Mouse (Mus musculus) bone marrow, adult 2 months (tissue): ENCODE measurements around the gene Cd300e.

ENCODE experiments used
- CTCF ChIP-seq: fragments of 200-500 bp; IDR thresholded peaks from 2 replicates; pipeline ENCODE4 v1.5.1; 2011; ENCODE audit warnings: low read length, control low read depth; ENCODE audit not compliant: control insufficient read depth, insufficient read depth
- POLR2A ChIP-seq: fragments of 200-500 bp; IDR thresholded peaks from 2 replicates; pipeline ENCODE4 v1.6.1; 2011; ENCODE audit warnings: low read depth, mild to moderate bottlenecking, control low read depth, low read length, borderline replicate concordance; ENCODE audit not compliant: control insufficient read depth

DNA sequence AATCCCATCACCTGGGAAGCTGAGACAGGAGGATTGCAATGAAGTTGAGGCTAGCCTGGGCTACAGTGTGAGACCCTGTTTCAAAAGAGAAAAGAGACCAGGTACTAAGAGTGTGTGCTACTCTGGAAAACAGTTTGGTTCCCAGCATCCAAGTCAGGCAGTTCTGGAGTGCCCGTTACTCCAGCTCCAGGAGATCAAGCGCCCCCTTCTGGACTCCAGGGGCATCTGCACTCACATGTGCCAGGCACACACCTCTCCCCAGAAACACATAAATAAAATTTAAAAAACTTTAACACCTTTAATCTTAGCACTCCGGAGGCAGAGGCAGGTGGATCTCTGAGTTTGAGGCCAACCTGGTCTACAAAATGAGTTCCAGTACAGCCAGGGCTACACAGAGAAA is 19.4 kb upstream of the Cd300e start:
- no peak for TF ChIP-seq CTCF
- no peak for TF ChIP-seq POLR2A
